Mouse (Mus musculus): ENCODE data around the gene H6pd.

DNA sequence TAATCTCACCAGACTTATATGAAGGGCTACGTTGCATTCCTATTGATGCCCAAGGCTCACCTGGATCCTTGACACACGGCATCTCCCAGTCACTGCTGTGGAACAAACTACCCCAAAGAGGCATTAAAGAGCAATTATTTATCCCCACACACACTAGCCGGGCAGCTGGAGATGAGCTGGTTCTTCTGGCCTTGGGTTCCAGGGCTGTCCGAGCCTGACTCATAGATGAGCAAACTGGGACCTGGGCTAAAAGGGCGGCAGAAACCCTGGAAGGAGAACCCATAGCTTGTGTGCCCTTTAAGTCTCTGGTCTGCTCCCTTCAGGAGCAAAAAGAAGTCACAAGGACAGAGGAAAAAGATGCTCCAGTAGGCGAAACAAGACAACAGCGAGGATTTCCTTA lies 48.4 kb downstream of the H6pd start:
- TF ChIP-seq CTCF (IDR thresholded peaks at IDR 0.05; ENCODE audit: insufficient read depth, low read depth, low read length), result no peak
- no peak for TF ChIP-seq POLR2A (IDR thresholded peaks at IDR 0.05; ENCODE audit: insufficient read depth, low read depth, low read length)
